Mouse (Mus musculus): ENCODE results near the gene Ddx51. TPM values are rescaled to one million over a fixed set of nuclear protein-coding genes. Genes with fewer than 3 reads are reported as not detected.
A peak's percentile ranks its signal among the peaks of the same experiment; 100 is the strongest.

The Ddx51 gene
- total RNA-seq, 2 experiments from 2014 or later, result 7.3 to 9.4 TPM

- TF ChIP-seq CTCF (IDR thresholded peaks at IDR 0.05), result no peak
- intact Hi-C loops (cut with DNase I), result no loop called here
- Histone ChIP-seq H3K4me3 (no peak overlapping the region), H3K27ac (no peak overlapping the region)
- DNase-seq, result no peak
Measured at GRCm38 (mm10) chr5:110627351-110627750, 25.9 kb upstream of the Ddx51 start.

- no peak overlapping the region for H3K4me3 ChIP-seq
- no peak for TF ChIP-seq CTCF (IDR thresholded peaks at IDR 0.05)
- no peak for DNase-seq
- intact Hi-C loops (cut with DNase I), result no loop called here
- H3K27ac ChIP-seq, result no peak overlapping the region
Measured at GRCm38 (mm10) chr5:110628156-110628555, 25.1 kb upstream of the Ddx51 start.

GRCm38 (mm10) chr5:110629525-110630120, 23.6 kb upstream of the Ddx51 start:
- H3K27ac ChIP-seq, result no peak overlapping the region
- intact Hi-C loops (cut with DNase I), result no loop called here
- no peak overlapping the region for H3K4me3 ChIP-seq
- TF ChIP-seq CTCF (IDR thresholded peaks at IDR 0.05), result no peak
- DNase-seq, result no peak

- peak; percentile 84 for TF ChIP-seq CTCF (IDR thresholded peaks at IDR 0.05)
- H3K4me3 ChIP-seq, result no peak overlapping the region
- no peak for DNase-seq
- intact Hi-C loops (cut with DNase I), result loop anchor here (1.0 kb wide), 2 partner anchors 141 to 279 kb away; no protein-coding TSS in a partner anchor
- no peak overlapping the region for H3K27ac ChIP-seq
Measured at GRCm38 (mm10) chr5:110635951-110636707, 17.1 kb upstream of the Ddx51 start.

GRCm38 (mm10) chr5:110638306-110639074, 14.8 kb upstream of the Ddx51 start:
- DNase-seq, result no peak
- H3K4me3 ChIP-seq, result no peak overlapping the region
- intact Hi-C loops (cut with DNase I), result no loop called here
- H3K27ac ChIP-seq, result no peak overlapping the region
- TF ChIP-seq CTCF (IDR thresholded peaks at IDR 0.05), result no peak

GRCm38 (mm10) chr5:110639459-110639858, 13.8 kb upstream of the Ddx51 start:
- TF ChIP-seq CTCF (IDR thresholded peaks at IDR 0.05), result peak; percentile 88

DNA sequence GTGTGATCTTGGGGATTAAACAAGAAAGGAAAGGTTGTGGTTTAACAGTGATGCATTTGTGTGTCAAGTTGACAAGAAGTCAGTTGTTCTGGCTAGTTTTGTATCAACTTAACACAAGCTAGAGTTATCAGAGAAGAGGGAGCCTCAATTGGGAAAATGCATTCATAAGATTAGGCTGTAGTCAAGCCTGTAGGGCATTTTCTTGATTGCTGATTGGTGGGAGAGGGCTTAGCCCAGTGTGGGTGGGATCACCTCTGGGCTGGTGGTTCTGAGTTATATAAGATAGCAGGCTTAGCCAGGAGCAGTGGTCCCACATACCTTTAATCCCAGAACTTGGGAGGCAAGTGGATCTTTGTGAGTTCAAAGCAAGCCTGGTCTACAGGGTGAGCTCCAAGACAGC, 6.9 kb upstream of the Ddx51 start:
- intact Hi-C loops (cut with DNase I), result no loop called here
- TF ChIP-seq CTCF (IDR thresholded peaks at IDR 0.05), result no peak

More at GRCm38 (mm10) chr5:110639459-110639858, 13.8 kb upstream of the Ddx51 start:
- intact Hi-C loops (cut with DNase I), result no loop called here
- Histone ChIP-seq H3K4me3 (peak overlapping the region; percentile 52), H3K27ac (no peak overlapping the region)
- peak; percentile 53 for DNase-seq

GRCm38 (mm10) chr5:110653686-110654085, 435 bp downstream of the Ddx51 start:
- Histone ChIP-seq H3K4me3 (peak overlapping the region; percentile 80), H3K27ac (peak overlapping the region; percentile 92)
- DNase-seq, result no peak
- TF ChIP-seq CTCF (IDR thresholded peaks at IDR 0.05), result no peak
- intact Hi-C loops (cut with DNase I), result loop anchor here (5.0 kb wide), 1 partner anchor 619 kb away; no protein-coding TSS in a partner anchor

More for the DNA sequence above, 6.9 kb upstream of the Ddx51 start:
- Histone ChIP-seq H3K27ac (no peak overlapping the region), H3K4me3 (no peak overlapping the region)
- no peak for DNase-seq

GRCm38 (mm10) chr5:110659682-110660081, 6.4 kb downstream of the Ddx51 start:
- no peak for TF ChIP-seq CTCF (IDR thresholded peaks at IDR 0.05)
- H3K4me3 ChIP-seq, result no peak overlapping the region
- DNase-seq, result no peak
- no peak overlapping the region for H3K27ac ChIP-seq
- intact Hi-C loops (cut with DNase I), result no loop called here

DNA sequence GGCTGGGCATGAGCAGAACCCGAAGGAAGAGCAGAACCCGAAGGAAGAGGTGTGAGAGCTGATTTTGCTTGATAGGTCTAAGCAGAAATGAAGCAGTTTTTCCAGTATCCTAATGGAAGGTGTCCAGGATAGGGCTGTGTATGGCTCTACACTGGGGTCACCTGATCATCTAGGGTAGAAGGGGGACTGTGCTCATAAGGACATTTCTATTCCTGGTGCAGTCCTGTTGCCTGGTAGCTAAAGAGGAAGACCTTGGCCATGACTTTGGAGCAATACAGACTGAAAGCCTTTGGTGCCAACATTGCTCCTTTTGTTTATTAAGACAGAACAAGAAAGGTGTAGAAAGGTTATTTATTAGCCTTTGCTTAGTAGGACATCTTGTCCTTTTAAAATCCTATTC, 10.8 kb downstream of the Ddx51 start:
- no peak overlapping the region for H3K27ac ChIP-seq
- no peak for TF ChIP-seq CTCF (IDR thresholded peaks at IDR 0.05)
- H3K4me3 ChIP-seq, result no peak overlapping the region
- no peak for DNase-seq
- intact Hi-C loops (cut with DNase I), result no loop called here

DNA sequence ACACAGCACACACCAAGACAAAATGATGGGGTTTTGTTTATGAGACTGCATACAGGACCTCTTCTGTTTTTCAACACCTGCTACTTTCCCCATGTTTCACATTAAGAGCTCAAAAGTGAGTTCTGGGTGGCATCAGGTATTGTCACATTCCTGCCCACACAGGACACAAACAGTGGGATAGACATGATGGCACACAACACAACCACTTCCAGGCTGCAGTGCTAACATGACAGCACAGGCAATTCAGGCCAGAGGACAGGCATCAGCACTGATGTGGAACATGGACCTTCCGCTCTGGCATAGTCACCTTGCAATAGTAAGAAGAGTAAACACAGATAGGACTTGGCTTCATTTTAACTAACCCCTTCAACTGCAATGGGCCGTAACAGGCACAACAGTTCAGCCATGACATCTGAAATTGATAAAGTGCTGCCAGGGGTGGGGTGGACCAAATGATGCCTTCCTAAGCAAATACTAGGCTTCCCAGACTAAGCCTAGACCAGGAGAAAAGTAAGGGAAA, 11.6 kb downstream of the Ddx51 start:
- intact Hi-C loops (cut with DNase I), result no loop called here
- TF ChIP-seq CTCF (IDR thresholded peaks at IDR 0.05), result no peak
- DNase-seq, result no peak
- Histone ChIP-seq H3K27ac (no peak overlapping the region), H3K4me3 (no peak overlapping the region)

DNA sequence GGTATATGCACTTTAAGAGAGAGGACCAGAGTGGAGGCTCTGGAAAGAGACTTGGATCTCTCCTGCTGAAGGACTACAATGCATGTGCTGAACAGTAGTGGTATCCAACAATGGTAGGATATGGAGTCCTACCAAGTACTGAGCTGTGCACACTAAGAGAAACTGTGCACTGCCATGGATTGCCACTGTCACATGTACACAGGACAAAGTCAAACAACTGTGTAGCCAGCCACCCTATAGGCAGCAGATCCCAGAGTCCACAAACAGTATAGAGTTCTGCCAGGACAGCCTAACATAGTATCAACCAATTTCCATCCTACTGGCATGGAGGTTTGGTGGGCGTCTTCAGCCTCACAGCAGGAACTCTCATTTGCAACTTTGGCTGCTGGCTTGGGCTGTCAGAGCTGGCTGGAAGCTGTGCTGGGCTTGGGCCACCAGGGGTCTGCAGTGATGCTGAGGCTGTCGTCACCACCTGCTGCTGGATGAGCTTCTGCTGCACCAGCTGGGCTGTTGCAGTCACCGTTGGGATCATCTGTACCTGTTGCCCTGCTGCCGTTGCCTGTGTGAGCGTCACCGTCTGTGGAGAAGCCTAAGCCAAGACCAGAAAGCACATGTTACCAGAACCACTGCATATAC, 12.4 kb downstream of the Ddx51 start:
- no peak for DNase-seq
- intact Hi-C loops (cut with DNase I), result no loop called here
- no peak overlapping the region for H3K27ac ChIP-seq
- TF ChIP-seq CTCF (IDR thresholded peaks at IDR 0.05), result no peak
- no peak overlapping the region for H3K4me3 ChIP-seq

Measured in gastrocnemius, adult 2 months (tissue).